ENCODE assay signal across 23 mouse cellular contexts in genomic region chr12:89258879-89259278, GRCm38 (mm10).
DNase-seq lines count a peak whose midpoint lies in the region; ATAC-seq lines count a peak whose summit lies in the region.
"Had no signal": no experiment of that assay in that cellular context is flagged by ENCODE, and none has a peak within 500 bp of the region (broad histone marks: within the 10 kb centered on the region; RNA-seq: fewer than 3 reads in every experiment).

No protein-coding gene starts in this region.

- peak; percentile 70; the same call in 1 of the 2 replicates for ATAC-seq in embryonic facial prominence, embryonic 14.5 days (ENCODE audit: low read depth)
- 0 out of 2 replicates have a peak, but pooled peaks have one; percentile 16 for ATAC-seq in forebrain, embryonic 15.5 days (replicated peaks)
- ATAC-seq in forebrain, embryonic 16.5 days = no peak; the same call in 1 of the 2 replicates
- no peak for ATAC-seq in hindbrain, embryonic 15.5 days (ENCODE audit: low FRiP score, low read depth)
- ATAC-seq in neural tube, embryonic 15.5 days (ENCODE audit: low FRiP score) = no peak
- ATAC-seq: CD4-positive, CD25-positive, alpha-beta regulatory T cell, adult 4 months; intestine, embryonic 16.5 days had no signal

- 72% methylated on average over 3 of the region's 3 CpGs for WGBS in embryonic facial prominence, embryonic 14.5 days
- 78% methylated on average over 3 of the region's 3 CpGs for WGBS in embryonic facial prominence, embryonic 10.5 days
- WGBS in forebrain, embryonic 15.5 days = 45% methylated on average over 3 of the region's 3 CpGs
- WGBS in forebrain, embryonic 16.5 days = 46% methylated on average over 3 of the region's 3 CpGs
- WGBS in hindbrain, embryonic 15.5 days = 57% methylated on average over 3 of the region's 3 CpGs
- 87% methylated on average over 3 of the region's 3 CpGs for WGBS in hindbrain, embryonic 10.5 days
- WGBS in neural tube, embryonic 15.5 days = 66% methylated on average over 3 of the region's 3 CpGs

- peak; percentile 28 for DNase-seq in embryonic facial prominence, embryonic 14.5 days (ENCODE audit: low spot score)
- no peak for DNase-seq in embryonic facial prominence, embryonic 10.5 days (ENCODE audit: low spot score)
- no peak for DNase-seq in hindbrain, embryonic 10.5 days (ENCODE audit: low spot score)
- DNase-seq in neural tube, embryonic 10.5 days (ENCODE audit: extremely low spot score, low spot score) = no peak
- DNase-seq: adrenal gland, adult 8-10 months; adrenal gland, postnatal 36 days; B cell, adult 2 months; cerebellum, adult 11 months; cerebellum, adult 8-10 months; cerebellum, postnatal 14 days; embryo, embryonic 11 days; gastrocnemius, postnatal 10 days; heart, postnatal 36 days; kidney, adult 2 months had no signal

- H3K9ac ChIP-seq in embryonic facial prominence, embryonic 14.5 days (ENCODE audit: low read depth, low read length) = no peak overlapping the region
- no peak overlapping the region for H3K9ac ChIP-seq in forebrain, embryonic 15.5 days (replicated peaks)
- H3K9ac ChIP-seq in forebrain, embryonic 16.5 days (replicated peaks; ENCODE audit: low read depth, low read length) = no peak overlapping the region
- H3K9ac ChIP-seq in hindbrain, embryonic 15.5 days = no peak overlapping the region
- H3K9ac ChIP-seq in neural tube, embryonic 15.5 days (replicated peaks) = no peak overlapping the region
- H3K9ac ChIP-seq: embryonic facial prominence, embryonic 12.5 days; heart, embryonic 13.5 days had no signal

- H3K4me2 ChIP-seq in embryonic facial prominence, embryonic 14.5 days (ENCODE audit: low read depth, low read length) = no peak overlapping the region
- no peak overlapping the region for H3K4me2 ChIP-seq in forebrain, embryonic 15.5 days (replicated peaks)
- H3K4me2 ChIP-seq in forebrain, embryonic 16.5 days (ENCODE audit: low read length) = no peak overlapping the region
- no peak overlapping the region for H3K4me2 ChIP-seq in hindbrain, embryonic 15.5 days
- H3K4me2 ChIP-seq in neural tube, embryonic 15.5 days = no peak overlapping the region
- H3K4me2 ChIP-seq: embryonic facial prominence, embryonic 12.5 days; heart, embryonic 13.5 days had no signal

- H3K4me3 ChIP-seq in embryonic facial prominence, embryonic 14.5 days (ENCODE audit: low read depth, low read length) = no peak overlapping the region
- no peak overlapping the region for H3K4me3 ChIP-seq in embryonic facial prominence, embryonic 10.5 days
- H3K4me3 ChIP-seq in forebrain, embryonic 15.5 days = no peak overlapping the region
- no peak overlapping the region for H3K4me3 ChIP-seq in forebrain, embryonic 16.5 days (replicated peaks; ENCODE audit: low read length)
- H3K4me3 ChIP-seq in hindbrain, embryonic 15.5 days = no peak overlapping the region
- no peak overlapping the region for H3K4me3 ChIP-seq in hindbrain, embryonic 10.5 days
- no peak overlapping the region for H3K4me3 ChIP-seq in neural tube, embryonic 15.5 days (replicated peaks)
- H3K4me3 ChIP-seq: embryonic facial prominence, embryonic 12.5 days; heart, embryonic 13.5 days had no signal

- H3K36me3 ChIP-seq in embryonic facial prominence, embryonic 14.5 days (ENCODE audit: control insufficient read depth, insufficient read depth, low read length) = no peaks in the 10 kb centered on the region
- no peaks in the 10 kb centered on the region for H3K36me3 ChIP-seq in embryonic facial prominence, embryonic 10.5 days (replicated peaks)
- H3K36me3 ChIP-seq in forebrain, embryonic 15.5 days = no peaks in the 10 kb centered on the region
- no peaks in the 10 kb centered on the region for H3K36me3 ChIP-seq in forebrain, embryonic 16.5 days (ENCODE audit: control insufficient read depth, insufficient read depth)
- no peaks in the 10 kb centered on the region for H3K36me3 ChIP-seq in hindbrain, embryonic 15.5 days
- H3K36me3 ChIP-seq in hindbrain, embryonic 10.5 days = no peaks in the 10 kb centered on the region
- 0 out of 2 replicates have a peak, but pooled peaks cover 3% of the 10 kb centered on the region for H3K36me3 ChIP-seq in neural tube, embryonic 15.5 days
- H3K36me3 ChIP-seq: embryonic facial prominence, embryonic 12.5 days; G1E; heart, embryonic 13.5 days had no signal

- no peaks in the 10 kb centered on the region for H3K9me3 ChIP-seq in embryonic facial prominence, embryonic 14.5 days (ENCODE audit: control insufficient read depth, low read length)
- no peaks in the 10 kb centered on the region for H3K9me3 ChIP-seq in embryonic facial prominence, embryonic 10.5 days
- no peaks in the 10 kb centered on the region for H3K9me3 ChIP-seq in forebrain, embryonic 15.5 days
- no peaks in the 10 kb centered on the region for H3K9me3 ChIP-seq in forebrain, embryonic 16.5 days (ENCODE audit: control insufficient read depth, low read length)
- no peaks in the 10 kb centered on the region for H3K9me3 ChIP-seq in hindbrain, embryonic 15.5 days
- H3K9me3 ChIP-seq in hindbrain, embryonic 10.5 days = no peaks in the 10 kb centered on the region
- no peaks in the 10 kb centered on the region for H3K9me3 ChIP-seq in neural tube, embryonic 15.5 days (replicated peaks)
- H3K9me3 ChIP-seq: embryonic facial prominence, embryonic 12.5 days; G1E; heart, embryonic 13.5 days had no signal

- H3K27ac ChIP-seq in embryonic facial prominence, embryonic 14.5 days (replicated peaks; ENCODE audit: low read depth, low read length) = no peak overlapping the region
- H3K27ac ChIP-seq in embryonic facial prominence, embryonic 10.5 days (replicated peaks) = no peak overlapping the region
- H3K27ac ChIP-seq in forebrain, embryonic 15.5 days (replicated peaks) = no peak overlapping the region
- H3K27ac ChIP-seq in forebrain, embryonic 16.5 days (ENCODE audit: low read length) = no peak overlapping the region
- 0 out of 2 replicates have a peak overlapping the region, but pooled peaks have one; percentile 2 for H3K27ac ChIP-seq in hindbrain, embryonic 15.5 days (replicated peaks)
- H3K27ac ChIP-seq in hindbrain, embryonic 10.5 days = no peak overlapping the region
- 0 out of 2 replicates have a peak overlapping the region, but pooled peaks have one; percentile 14 for H3K27ac ChIP-seq in neural tube, embryonic 15.5 days (replicated peaks)
- H3K27ac ChIP-seq: embryonic facial prominence, embryonic 12.5 days; heart, embryonic 13.5 days had no signal

- H3K4me1 ChIP-seq in embryonic facial prominence, embryonic 14.5 days (ENCODE audit: control insufficient read depth, insufficient read depth, low read length) = no peaks in the 10 kb centered on the region
- peaks cover 4% of the 10 kb centered on the region; the same call in 1 of the 2 replicates for H3K4me1 ChIP-seq in embryonic facial prominence, embryonic 10.5 days
- H3K4me1 ChIP-seq in forebrain, embryonic 15.5 days = 0 out of 2 replicates have a peak, but pooled peaks cover 8% of the 10 kb centered on the region
- peaks cover 6% of the 10 kb centered on the region; the same call in 1 of the 2 replicates for H3K4me1 ChIP-seq in forebrain, embryonic 16.5 days (replicated peaks; ENCODE audit: control insufficient read depth, insufficient read depth, low read length)
- H3K4me1 ChIP-seq in hindbrain, embryonic 15.5 days (replicated peaks) = peaks cover 7% of the 10 kb centered on the region; the same call in 1 of the 2 replicates
- no peaks in the 10 kb centered on the region for H3K4me1 ChIP-seq in hindbrain, embryonic 10.5 days (replicated peaks)
- H3K4me1 ChIP-seq in neural tube, embryonic 15.5 days = peaks cover 9% of the 10 kb centered on the region; the same call in 1 of the 2 replicates
- H3K4me1 ChIP-seq: embryonic facial prominence, embryonic 12.5 days; heart, embryonic 13.5 days had no signal

- no peaks in the 10 kb centered on the region for H3K27me3 ChIP-seq in embryonic facial prominence, embryonic 14.5 days (replicated peaks; ENCODE audit: control insufficient read depth, insufficient read depth, low read length)
- no peaks in the 10 kb centered on the region for H3K27me3 ChIP-seq in embryonic facial prominence, embryonic 10.5 days (replicated peaks; ENCODE audit: low read depth, poor library complexity, severe bottlenecking)
- H3K27me3 ChIP-seq in forebrain, embryonic 15.5 days = no peaks in the 10 kb centered on the region
- no peaks in the 10 kb centered on the region for H3K27me3 ChIP-seq in forebrain, embryonic 16.5 days (replicated peaks; ENCODE audit: control insufficient read depth, insufficient read depth, low read length)
- H3K27me3 ChIP-seq in hindbrain, embryonic 15.5 days = no peaks in the 10 kb centered on the region
- H3K27me3 ChIP-seq in hindbrain, embryonic 10.5 days (ENCODE audit: insufficient read depth, poor library complexity, severe bottlenecking) = no peaks in the 10 kb centered on the region
- no peaks in the 10 kb centered on the region for H3K27me3 ChIP-seq in neural tube, embryonic 15.5 days (replicated peaks)
- H3K27me3 ChIP-seq: embryonic facial prominence, embryonic 12.5 days; heart, embryonic 13.5 days had no signal

Comparison
In these comparisons a context has a peak if more than half of its experiments do, and no peak if none do; other contexts are left out.
1. ATAC-seq: peak in embryonic facial prominence, embryonic 14.5 days (single experiment) and forebrain, embryonic 15.5 days (single experiment); none in forebrain, embryonic 16.5 days (single experiment), hindbrain, embryonic 15.5 days (single experiment) and neural tube, embryonic 15.5 days (single experiment).
2. H3K27ac ChIP-seq: peak in hindbrain, embryonic 15.5 days (single experiment) and neural tube, embryonic 15.5 days (single experiment); none in embryonic facial prominence, embryonic 14.5 days (single experiment), embryonic facial prominence, embryonic 10.5 days (single experiment), forebrain, embryonic 15.5 days (single experiment), forebrain, embryonic 16.5 days (single experiment) and hindbrain, embryonic 10.5 days (single experiment).